Mouse (Mus musculus) ES-Bruce4 (cell line): ENCODE measurements around the gene Gbp2b. TPM values are rescaled to one million over a fixed set of nuclear protein-coding genes. Genes with fewer than 3 reads are reported as not detected.
"Not testable (repeated sequence)": the region's sequence is repeated elsewhere in the genome, so short reads cannot be mapped to it uniquely, and the experiment has no call there.

Experiments
- H3K27ac ChIP-seq: 2 replicates; pipeline ENCODE4 v1.5.1; 2012; ENCODE audit warnings: low read length, inconsistent platforms; ENCODE audit not compliant: insufficient read depth
- H3K27me3 ChIP-seq: 2 replicates; pipeline ENCODE4 v1.6.1; 2012; ENCODE audit warnings: mild to moderate bottlenecking, low read length, inconsistent platforms; ENCODE audit not compliant: control insufficient read depth, poor library complexity, insufficient read depth, severe bottlenecking
- H3K36me3 ChIP-seq: 2 replicates; pipeline ENCODE4 v1.6.1; 2012; ENCODE audit warnings: inconsistent platforms, mild to moderate bottlenecking, low read length, moderate library complexity; ENCODE audit not compliant: control insufficient read depth, poor library complexity, insufficient read depth, severe bottlenecking
- H3K4me1 ChIP-seq: one replicate; pipeline ENCODE4 v1.8.1; 2011; ENCODE audit warnings: low read length; ENCODE audit not compliant: control insufficient read depth, insufficient read depth
- H3K4me3 ChIP-seq: 2 replicates; pipeline ENCODE4 v1.5.1; 2011; ENCODE audit warnings: low read depth, mild to moderate bottlenecking, low read length
- H3K9ac ChIP-seq: 2 replicates; pipeline ENCODE4 v1.6.1; 2012; ENCODE audit warnings: low read depth, mild to moderate bottlenecking, inconsistent platforms; ENCODE audit not compliant: poor library complexity, severe bottlenecking
- H3K9me3 ChIP-seq: replicated peaks from 2 replicates; pipeline ENCODE4 v1.6.1; 2012; ENCODE audit warnings: mild to moderate bottlenecking, low read length, inconsistent platforms; ENCODE audit not compliant: control insufficient read depth, poor library complexity, insufficient read depth, severe bottlenecking
- CTCF ChIP-seq: IDR thresholded peaks from one replicate; pipeline ENCODE4 v1.8.1; 2011; ENCODE audit warnings: low read depth, low read length
- EP300 ChIP-seq: IDR thresholded peaks from 2 replicates; pipeline ENCODE4 v1.6.1; 2011; ENCODE audit warnings: low read depth, low read length; ENCODE audit not compliant: insufficient read depth
- POLR2A ChIP-seq: IDR thresholded peaks from one replicate; pipeline ENCODE4 v1.8.1; 2011; ENCODE audit warnings: low read length; ENCODE audit not compliant: insufficient read depth
- polyA plus RNA-seq: library from polyadenylated mRNA; stranded (reverse); fragments of >200 nt; gene quantifications from 2 replicates; pipeline ENCODE4 v1.2.4, GENCODE M21; 2011; ENCODE audit warnings: low read depth; ENCODE audit not compliant: missing spikeins, insufficient read depth, insufficient read length

Gbp2b gene
- polyA plus RNA-seq, 1 experiment: not detected

GRCm38 (mm10) chr3:142560296-142560948 is 34.2 kb upstream of the Gbp2b start:
- Histone ChIP-seq H3K27ac (no peak overlapping the region), H3K9ac (no peak overlapping the region)

GRCm38 (mm10) chr3:142561045-142561646 is 33.5 kb upstream of the Gbp2b start:
- Histone ChIP-seq H3K27me3 (no peaks in the 10 kb centered on the region), H3K9me3 (no peaks in the 10 kb centered on the region), H3K4me3 (no peak overlapping the region), H3K4me1 (no peaks in the 10 kb centered on the region), H3K27ac (no peak overlapping the region), H3K9ac (no peak overlapping the region), H3K36me3 (no peaks in the 10 kb centered on the region)
- TF ChIP-seq POLR2A (no peak), CTCF (no peak), EP300 (no peak)

More at GRCm38 (mm10) chr3:142560296-142560948, 34.2 kb upstream of the Gbp2b start:
- no peaks in the 10 kb centered on the region for H3K36me3 ChIP-seq
- H3K4me3 ChIP-seq: 0 out of 2 replicates have a peak overlapping the region, but pooled peaks have one; percentile 2
- no peaks in the 10 kb centered on the region for H3K9me3 ChIP-seq
- no peak for TF ChIP-seq POLR2A
- peak; percentile 99 for TF ChIP-seq CTCF
- 0 out of 2 replicates have a peak, but pooled peaks have one; percentile 42 for TF ChIP-seq EP300
- H3K4me1 ChIP-seq: no peaks in the 10 kb centered on the region
- no peaks in the 10 kb centered on the region for H3K27me3 ChIP-seq

GRCm38 (mm10) chr3:142561666-142562065 is 33.0 kb upstream of the Gbp2b start:
- no peak overlapping the region for H3K4me3 ChIP-seq
- TF ChIP-seq EP300 (no peak), CTCF (no peak), POLR2A (no peak)
- no peaks in the 10 kb centered on the region for H3K27me3 ChIP-seq
- no peak overlapping the region for H3K27ac ChIP-seq
- H3K9ac ChIP-seq: no peak overlapping the region
- no peaks in the 10 kb centered on the region for H3K9me3 ChIP-seq
- no peaks in the 10 kb centered on the region for H3K36me3 ChIP-seq
- H3K4me1 ChIP-seq: no peaks in the 10 kb centered on the region

- H3K27ac ChIP-seq, H3K4me1 ChIP-seq, H3K9ac ChIP-seq, H3K9me3 ChIP-seq, H3K27me3 ChIP-seq, H3K4me3 ChIP-seq, H3K36me3 ChIP-seq: not testable (repeated sequence)
Observed at GRCm38 (mm10) chr3:142567490-142567889, 27.2 kb upstream of the Gbp2b start.

- Histone ChIP-seq H3K4me3 (no peak overlapping the region), H3K9ac (no peak overlapping the region), H3K9me3 (no peaks in the 10 kb centered on the region), H3K27me3 (no peaks in the 10 kb centered on the region), H3K36me3 (no peaks in the 10 kb centered on the region), H3K4me1 (no peaks in the 10 kb centered on the region), H3K27ac (no peak overlapping the region)
- TF ChIP-seq EP300 (no peak), CTCF (no peak), POLR2A (no peak)
Observed at GRCm38 (mm10) chr3:142570738-142571137, 23.9 kb upstream of the Gbp2b start.

GRCm38 (mm10) chr3:142577108-142577507 is 17.5 kb upstream of the Gbp2b start:
- Histone ChIP-seq H3K4me3 (no peak overlapping the region), H3K36me3 (no peaks in the 10 kb centered on the region), H3K27me3 (no peaks in the 10 kb centered on the region), H3K9me3 (no peaks in the 10 kb centered on the region), H3K4me1 (no peaks in the 10 kb centered on the region), H3K27ac (no peak overlapping the region), H3K9ac (no peak overlapping the region)
- TF ChIP-seq EP300 (no peak), CTCF (no peak), POLR2A (no peak)
